Mouse (Mus musculus) lung, postnatal 0 days (tissue): Measurements from ENCODE around the gene Scnm1. TPM values are rescaled to one million over a fixed set of nuclear protein-coding genes. Genes with fewer than 3 reads are reported as not detected.
A peak's percentile ranks its signal among the peaks of the same experiment; 100 is the strongest.
"Not testable (repeated sequence)": the region's sequence is repeated elsewhere in the genome, so short reads cannot be mapped to it uniquely, and the experiment has no call there.

Source experiments
- ATAC-seq: fragments of 200-750 bp; cut with Nextera tagmentation; 2 replicates; pipeline ENCODE4 v1.8.0; 2017; ENCODE audit warnings: moderate library complexity
- DNase-seq: peaks from one replicate; pipeline ENCODE4 v3.0.0-alpha.2; 2016; ENCODE audit warnings: low spot score
- H3K27ac ChIP-seq: fragments of 300-500 bp; sonication (generic); 2 replicates; pipeline ENCODE4 v1.5.1; 2014; ENCODE audit warnings: antibody characterized with exemption, mild to moderate bottlenecking, low read length, mixed read lengths
- H3K27me3 ChIP-seq: fragments of 300-500 bp; sonication (generic); replicated peaks from 2 replicates; pipeline ENCODE4 v1.6.1; 2014; ENCODE audit warnings: low read length, mixed read lengths; ENCODE audit not compliant: insufficient read depth
- H3K36me3 ChIP-seq: fragments of 300-500 bp; sonication (generic); 2 replicates; pipeline ENCODE4 v1.6.1; 2014; ENCODE audit warnings: low read length, mixed read lengths; ENCODE audit not compliant: insufficient read depth
- H3K4me1 ChIP-seq: fragments of 300-500 bp; sonication (generic); 2 replicates; pipeline ENCODE4 v1.6.1; 2014; ENCODE audit warnings: antibody characterized with exemption, low read depth, low read length, mixed read lengths; ENCODE audit not compliant: insufficient read depth
- H3K4me2 ChIP-seq: fragments of 300-500 bp; sonication (generic); replicated peaks from 2 replicates; pipeline ENCODE4 v1.6.1; 2014; ENCODE audit warnings: low read depth, mild to moderate bottlenecking, low read length, moderate library complexity, mixed read lengths
- H3K4me3 ChIP-seq: fragments of 300-500 bp; sonication (generic); 2 replicates; pipeline ENCODE4 v1.5.1; 2014; ENCODE audit warnings: low read depth, low read length
- H3K9ac ChIP-seq: fragments of 300-500 bp; sonication (generic); replicated peaks from 2 replicates; pipeline ENCODE4 v1.6.1; 2014; ENCODE audit warnings: low read depth, mild to moderate bottlenecking
- H3K9me3 ChIP-seq: fragments of 300-500 bp; sonication (generic); 2 replicates; pipeline ENCODE4 v1.6.1; 2016; ENCODE audit warnings: low read length, mixed read lengths
- CTCF ChIP-seq: IDR thresholded peaks from 2 replicates; pipeline ENCODE4 v1.5.1; 2016; ENCODE audit warnings: antibody characterized with exemption, mild to moderate bottlenecking
- EP300 ChIP-seq: IDR thresholded peaks from 2 replicates; pipeline ENCODE4 v1.6.1; 2016; ENCODE audit warnings: antibody characterized with exemption, mild to moderate bottlenecking, control low read depth
- WGBS: fragments of 180-500 bp; shearing (Covaris S2); extraction: QIAGEN DNeasy Blood & Tissue Kit; methylation state at CpG from one replicate; pipeline ENCODE4 v1.1.7; 2014; 5-methylcytosine and 5-hydroxymethylcytosine counted together
- polyA plus RNA-seq: library from polyadenylated mRNA; unstranded; fragments of >200 nt; fragmentation: Nextera tagmentation; extraction: Ambion mirVana; gene quantifications from 2 replicates; pipeline ENCODE4 v1.2.1, GENCODE M21; 2015

The Scnm1 gene
- polyA plus RNA-seq, 1 experiment from 2014 or later, result 51.8 TPM

DNA sequence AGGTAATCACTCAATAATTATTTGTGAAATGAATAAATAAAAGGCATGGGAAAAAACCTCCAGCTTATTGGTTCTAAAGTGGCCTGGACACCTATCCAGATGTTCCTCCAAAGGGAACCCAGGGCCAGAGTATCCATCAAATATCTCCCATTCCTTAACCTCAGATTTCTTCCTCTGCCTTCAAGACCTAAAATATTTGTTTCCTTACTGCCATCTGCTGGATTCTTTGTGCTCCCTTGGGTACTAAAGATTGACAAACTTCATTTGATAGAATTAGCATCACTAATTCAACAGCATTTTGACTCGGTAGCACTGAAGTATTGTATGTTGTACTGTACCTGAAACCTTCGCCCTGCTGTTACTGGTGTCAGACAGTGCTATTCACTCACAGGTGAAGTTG, 25.9 kb downstream of the Scnm1 start:
- TF ChIP-seq EP300, result no peak
- peak; percentile 59 for TF ChIP-seq CTCF
- Histone ChIP-seq H3K4me1 (peaks cover 6% of the 10 kb centered on the region; the same call in 1 of the 2 replicates), H3K9me3 (no peaks in the 10 kb centered on the region), H3K9ac (no peak overlapping the region), H3K4me2 (no peak overlapping the region), H3K4me3 (no peak overlapping the region), H3K27ac (no peak overlapping the region), H3K27me3 (no peaks in the 10 kb centered on the region), H3K36me3 (no peaks in the 10 kb centered on the region)
- WGBS, result 53% methylated on average over 2 of the region's 2 CpGs
- ATAC-seq (no peak), DNase-seq (peak; percentile 64)

DNA sequence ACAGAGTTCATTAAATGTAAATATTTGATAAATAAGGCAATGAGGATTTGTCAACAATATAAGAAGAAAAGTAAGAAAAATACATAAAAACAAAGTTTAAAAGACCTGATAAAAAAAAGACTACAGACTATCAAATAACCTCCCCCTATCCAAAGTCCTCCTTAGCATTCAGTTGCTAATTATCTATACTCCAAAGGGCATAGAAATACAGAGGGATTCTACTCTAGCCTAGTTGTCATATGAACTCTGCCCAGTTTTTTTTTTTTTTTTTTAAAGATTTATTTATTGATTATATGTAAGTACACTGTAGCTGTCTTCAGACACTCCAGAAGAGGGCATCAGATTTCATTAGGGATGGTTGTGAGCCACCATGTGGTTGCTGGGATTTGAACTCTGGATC, 26.5 kb downstream of the Scnm1 start:
- H3K36me3 ChIP-seq, H3K9ac ChIP-seq, H3K27me3 ChIP-seq, H3K4me1 ChIP-seq, ATAC-seq, DNase-seq, H3K9me3 ChIP-seq: not testable (repeated sequence)
- H3K4me3 ChIP-seq, result peak overlapping the region; percentile 94
- H3K4me2 ChIP-seq, result peak overlapping the region; percentile 64
- 0 out of 2 replicates have a peak overlapping the region, but pooled peaks have one; percentile 32 for H3K27ac ChIP-seq

DNA sequence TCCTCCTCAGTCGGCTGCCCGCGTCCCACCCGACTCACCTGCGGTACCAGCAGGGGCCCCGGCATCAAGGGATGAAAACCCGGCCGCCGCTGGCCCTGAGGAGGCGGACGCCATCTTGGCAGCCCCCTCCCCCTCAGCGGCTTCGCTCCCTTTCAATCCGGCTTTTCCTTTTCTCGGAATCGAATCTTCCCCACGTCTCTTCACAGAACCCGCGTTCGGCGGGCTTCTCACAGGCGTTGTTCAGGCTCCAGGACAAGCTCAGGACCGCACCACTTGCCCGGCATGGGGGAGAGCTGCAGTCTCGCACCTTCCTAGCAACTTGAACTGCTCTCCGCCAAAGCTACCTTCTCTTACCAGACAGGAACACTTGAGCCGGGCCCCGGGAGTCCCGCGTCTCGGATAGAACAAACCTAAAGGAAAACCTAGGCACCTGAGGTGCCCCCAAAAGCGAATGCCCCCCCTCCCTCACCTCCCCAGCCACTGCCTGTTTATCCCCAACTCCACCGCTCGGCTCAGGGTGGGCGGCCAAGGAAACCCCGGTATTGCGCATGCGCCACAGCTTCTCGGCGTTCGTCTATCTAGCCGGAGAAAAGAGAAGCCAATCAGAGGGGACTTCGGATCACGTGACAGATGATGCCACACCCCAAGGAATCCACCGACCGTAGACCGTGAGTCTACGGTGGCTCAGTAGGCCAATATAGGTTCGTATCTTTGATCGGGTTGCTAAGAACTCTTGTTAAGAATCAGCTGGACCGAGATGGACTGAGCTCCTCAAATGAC, 27.3 kb downstream of the Scnm1 start, which contains the start of gene Pip5k1a:
TSS of gene Pip5k1a (minus strand) at position 593 of the 780 bp plus-strand sequence.
- DNase-seq, result peak; percentile 100
- Histone ChIP-seq H3K9ac (peak within 1 kb of the TSS; percentile 80), H3K4me3 (peak within 1 kb of the TSS; percentile 94), H3K4me2 (peak within 1 kb of the TSS; percentile 64), H3K9me3 (no peaks in the 10 kb centered on the region), H3K27ac (peak within 1 kb of the TSS; percentile 90), H3K4me1 (peaks cover 6% of the 10 kb centered on the region; the same call in 1 of the 2 replicates), H3K27me3 (no peaks in the 10 kb centered on the region), H3K36me3 (no peaks in the 10 kb centered on the region)
- TF ChIP-seq EP300 (0 out of 2 replicates have a peak, but pooled peaks have one; percentile 21), CTCF (peak; percentile 35)
- WGBS, result under 1% methylated on average over 51 of the region's 51 CpGs
- ATAC-seq, result peak; percentile 89

DNA sequence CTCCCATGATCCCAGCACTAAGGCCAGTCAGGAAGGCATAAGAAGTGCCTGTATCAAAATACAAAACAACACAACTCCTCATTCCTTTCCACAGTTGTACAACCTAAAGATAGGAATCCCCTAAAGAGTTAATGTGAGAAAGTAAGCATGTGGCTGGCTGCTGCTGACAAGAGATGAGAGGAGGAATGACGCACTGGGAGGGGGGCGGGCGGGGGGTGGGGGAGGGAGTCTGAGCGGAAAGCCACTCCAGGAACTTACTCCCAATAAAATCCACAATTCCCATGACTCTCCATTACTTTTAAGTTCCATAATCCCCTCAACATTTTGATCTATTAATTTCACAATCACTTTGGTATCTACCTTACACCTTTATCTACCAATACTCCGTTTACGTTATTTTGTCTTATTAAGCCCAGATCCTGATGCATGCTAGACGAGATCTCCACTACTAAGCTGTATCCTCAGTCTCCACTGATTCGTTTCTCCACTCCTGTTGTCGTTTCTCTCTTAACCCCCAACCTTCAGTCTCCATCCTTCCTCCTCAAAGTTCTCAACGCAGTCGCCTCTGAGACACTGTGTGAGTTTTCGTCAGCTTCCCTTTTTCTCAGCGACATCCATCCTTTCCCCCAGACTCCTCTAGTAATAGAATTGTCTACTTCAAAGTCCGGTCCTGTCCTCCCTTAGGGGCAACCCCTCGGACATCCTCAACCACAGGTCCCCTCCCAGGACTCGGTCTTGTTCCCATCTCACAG, 28.0 kb downstream of the Scnm1 start:
- DNase-seq, result peak; percentile 64
- peaks cover 6% of the 10 kb centered on the region; the same call in 1 of the 2 replicates for H3K4me1 ChIP-seq
- TF ChIP-seq EP300, result no peak
- no peak for TF ChIP-seq CTCF
- WGBS, result under 1% methylated on average over 16 of the region's 16 CpGs
- peak overlapping the region; percentile 64 for H3K4me2 ChIP-seq
- peak; percentile 20; the same call in 1 of the 2 replicates for ATAC-seq
- peak overlapping the region; percentile 94 for H3K4me3 ChIP-seq
- peak overlapping the region; percentile 90 for H3K27ac ChIP-seq
- H3K9me3 ChIP-seq, result no peaks in the 10 kb centered on the region
- peak overlapping the region; percentile 80 for H3K9ac ChIP-seq
- no peaks in the 10 kb centered on the region for H3K36me3 ChIP-seq
- H3K27me3 ChIP-seq, result no peaks in the 10 kb centered on the region

DNA sequence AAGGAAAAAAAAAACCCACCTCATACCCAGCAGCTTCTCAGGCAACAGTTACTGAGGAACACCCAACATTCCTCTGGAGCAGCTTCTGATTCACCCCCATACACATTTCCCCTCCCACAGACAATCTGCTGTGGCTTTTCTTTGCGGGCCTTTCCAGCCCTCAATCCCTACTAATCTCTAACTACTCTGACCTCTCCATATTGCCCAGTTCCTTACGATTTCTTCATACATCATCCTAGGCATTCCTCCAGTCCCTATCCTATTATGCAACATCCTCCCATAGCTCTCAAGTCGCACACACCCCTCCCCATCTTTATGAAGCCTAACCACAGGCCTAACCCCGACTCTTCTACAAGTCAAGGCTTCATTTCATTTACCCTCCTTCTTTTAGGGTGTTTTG, 28.7 kb downstream of the Scnm1 start:
- TF ChIP-seq CTCF (no peak), EP300 (no peak)
- WGBS, result 29% methylated on average over 4 of the region's 4 CpGs

DNA sequence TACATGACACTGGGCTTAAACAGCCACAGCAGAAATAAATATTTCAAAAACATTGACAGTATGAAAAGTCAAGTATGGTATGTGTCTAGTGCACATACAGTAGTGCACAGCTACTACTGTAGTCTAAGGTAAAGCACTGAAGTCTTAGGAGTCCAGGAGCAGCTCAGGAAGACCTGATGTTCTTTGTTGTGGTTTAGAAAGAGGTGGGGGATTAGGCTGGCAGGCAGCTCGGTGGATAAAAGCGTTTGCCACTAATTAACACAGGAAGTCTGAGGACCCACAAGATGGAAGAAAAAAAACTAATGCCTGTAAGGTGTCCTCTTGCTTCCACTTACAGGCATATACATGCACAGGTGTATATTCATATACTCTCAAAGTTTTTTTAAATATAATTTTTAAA, 33.0 kb downstream of the Scnm1 start:
- H3K27ac ChIP-seq, result no peak overlapping the region
- no peak overlapping the region for H3K4me2 ChIP-seq
- DNase-seq, result no peak
- H3K27me3 ChIP-seq, result no peaks in the 10 kb centered on the region
- no peaks in the 10 kb centered on the region for H3K9me3 ChIP-seq
- H3K9ac ChIP-seq, result no peak overlapping the region
- TF ChIP-seq CTCF (no peak), EP300 (no peak)
- H3K4me1 ChIP-seq, result peaks cover 6% of the 10 kb centered on the region; the same call in 1 of the 2 replicates
- H3K36me3 ChIP-seq, result no peaks in the 10 kb centered on the region; the same call in 1 of the 2 replicates
- 17% methylated on average over 2 of the region's 2 CpGs for WGBS
- no peak overlapping the region for H3K4me3 ChIP-seq
- no peak for ATAC-seq

More for the DNA sequence above, 28.7 kb downstream of the Scnm1 start:
- Histone ChIP-seq H3K36me3 (no peaks in the 10 kb centered on the region), H3K4me2 (peak overlapping the region; percentile 64), H3K27ac (peak overlapping the region; percentile 38; the same call in 1 of the 2 replicates), H3K4me1 (peaks cover 6% of the 10 kb centered on the region; the same call in 1 of the 2 replicates), H3K4me3 (peak overlapping the region; percentile 94), H3K9me3 (no peaks in the 10 kb centered on the region), H3K9ac (peak overlapping the region; percentile 26; the same call in 1 of the 2 replicates), H3K27me3 (no peaks in the 10 kb centered on the region)
- DNase-seq, result peak; percentile 58
- no peak for ATAC-seq
